Mouse (Mus musculus) forebrain, embryonic 12.5 days (tissue): Measurements from ENCODE around the gene Slc5a3. TPM values are rescaled to one million over a fixed set of nuclear protein-coding genes. Genes with fewer than 3 reads are reported as not detected.

ENCODE experiments used
- ATAC-seq: fragments of 200-750 bp; cut with Nextera tagmentation; 2 replicates; pipeline ENCODE4 v1.8.0; 2017; ENCODE audit warnings: moderate TSS enrichment; ENCODE audit not compliant: low FRiP score
- H3K27ac ChIP-seq: fragments of 300-500 bp; sonication (generic); 2 replicates; pipeline ENCODE4 v1.5.1; 2016; ENCODE audit warnings: mild to moderate bottlenecking
- H3K27me3 ChIP-seq: fragments of 300-500 bp; sonication (generic); 2 replicates; pipeline ENCODE4 v1.6.1; 2016; ENCODE audit warnings: mild to moderate bottlenecking
- H3K36me3 ChIP-seq: fragments of 300-500 bp; sonication (generic); replicated peaks from 2 replicates; pipeline ENCODE4 v1.6.1; 2016; ENCODE audit warnings: mild to moderate bottlenecking
- H3K4me1 ChIP-seq: fragments of 300-500 bp; sonication (generic); 2 replicates; pipeline ENCODE4 v1.6.1; 2016
- H3K4me2 ChIP-seq: fragments of 300-500 bp; sonication (generic); 2 replicates; pipeline ENCODE4 v1.6.1; 2016; ENCODE audit warnings: mild to moderate bottlenecking, moderate library complexity
- H3K4me3 ChIP-seq: fragments of 300-500 bp; sonication (generic); replicated peaks from 2 replicates; pipeline ENCODE4 v1.5.1; 2016; ENCODE audit warnings: mild to moderate bottlenecking
- H3K9ac ChIP-seq: fragments of 300-500 bp; sonication (generic); 2 replicates; pipeline ENCODE4 v1.6.1; 2016; ENCODE audit warnings: mild to moderate bottlenecking
- H3K9me3 ChIP-seq: fragments of 300-500 bp; sonication (generic); 2 replicates; pipeline ENCODE4 v1.6.1; 2016
- WGBS: fragments of 180-500 bp; shearing (Covaris S2); methylation state at CpG from one replicate; pipeline ENCODE4 v1.1.7; 2016; 5-methylcytosine and 5-hydroxymethylcytosine counted together
- polyA plus RNA-seq: library from polyadenylated mRNA; unstranded; fragments of >200 nt; fragmentation: Nextera tagmentation; extraction: Ambion mirVana; gene quantifications from 2 replicates; pipeline ENCODE4 v1.2.1, GENCODE M21; 2016

The Slc5a3 gene
- polyA plus RNA-seq, 1 experiment from 2014 or later: 14.0 TPM

- Histone ChIP-seq H3K36me3 (no peaks in the 10 kb centered on the region), H3K9ac (no peak overlapping the region), H3K27me3 (no peaks in the 10 kb centered on the region), H3K4me3 (no peak overlapping the region), H3K9me3 (no peaks in the 10 kb centered on the region), H3K27ac (no peak overlapping the region), H3K4me1 (no peaks in the 10 kb centered on the region), H3K4me2 (no peak overlapping the region)
- no peak for ATAC-seq
- WGBS: 96% methylated on average over 11 of the region's 11 CpGs
Measured at GRCm38 (mm10) chr16:92039966-92040365, 18.2 kb upstream of the Slc5a3 start.

GRCm38 (mm10) chr16:92051777-92052310, 6.3 kb upstream of the Slc5a3 start:
- H3K4me3 ChIP-seq: no peak overlapping the region
- H3K27me3 ChIP-seq: no peaks in the 10 kb centered on the region
- WGBS: 84% methylated on average over 7 of the region's 7 CpGs
- no peak overlapping the region for H3K4me2 ChIP-seq
- no peak for ATAC-seq
- H3K36me3 ChIP-seq: no peaks in the 10 kb centered on the region
- H3K9me3 ChIP-seq: peaks cover 11% of the 10 kb centered on the region
- H3K27ac ChIP-seq: no peak overlapping the region
- peaks cover 11% of the 10 kb centered on the region; the same call in 1 of the 2 replicates for H3K4me1 ChIP-seq
- H3K9ac ChIP-seq: no peak overlapping the region

GRCm38 (mm10) chr16:92052569-92052968, 5.6 kb upstream of the Slc5a3 start:
- no peak overlapping the region for H3K9ac ChIP-seq
- H3K9me3 ChIP-seq: peaks cover 11% of the 10 kb centered on the region
- WGBS: 79% methylated on average over 10 of the region's 10 CpGs
- no peak overlapping the region for H3K4me3 ChIP-seq
- H3K27ac ChIP-seq: no peak overlapping the region
- ATAC-seq: no peak
- no peaks in the 10 kb centered on the region for H3K36me3 ChIP-seq
- no peaks in the 10 kb centered on the region for H3K27me3 ChIP-seq
- H3K4me1 ChIP-seq: peaks cover 14% of the 10 kb centered on the region; the same call in 1 of the 2 replicates
- no peak overlapping the region for H3K4me2 ChIP-seq

GRCm38 (mm10) chr16:92056711-92057110, 1.4 kb upstream of the Slc5a3 start:
- Histone ChIP-seq H3K4me1 (peaks cover 26% of the 10 kb centered on the region), H3K27ac (no peak overlapping the region), H3K4me2 (no peak overlapping the region), H3K36me3 (peaks cover 13% of the 10 kb centered on the region), H3K4me3 (no peak overlapping the region), H3K9ac (no peak overlapping the region), H3K9me3 (peaks cover 11% of the 10 kb centered on the region), H3K27me3 (no peaks in the 10 kb centered on the region)
- no peak for ATAC-seq
- 79% methylated on average over 2 of the region's 2 CpGs for WGBS

- peak overlapping the region; percentile 64 for H3K4me3 ChIP-seq
- 7% methylated on average over 11 of the region's 11 CpGs for WGBS
- peak; percentile 67 for ATAC-seq
- H3K9me3 ChIP-seq: peaks cover 11% of the 10 kb centered on the region
- peak overlapping the region; percentile 86 for H3K27ac ChIP-seq
- H3K4me2 ChIP-seq: peak overlapping the region; percentile 84
- H3K4me1 ChIP-seq: peaks cover 26% of the 10 kb centered on the region
- H3K27me3 ChIP-seq: no peaks in the 10 kb centered on the region
- H3K36me3 ChIP-seq: peaks cover 21% of the 10 kb centered on the region
- peak overlapping the region; percentile 91 for H3K9ac ChIP-seq
Measured at GRCm38 (mm10) chr16:92057456-92057851, 668 bp upstream of the Slc5a3 start.

- WGBS: 2% methylated on average over 62 of the region's 63 CpGs
Measured at GRCm38 (mm10) chr16:92058644-92059620, 810 bp downstream of the Slc5a3 start.

GRCm38 (mm10) chr16:92060213-92060612, 2.1 kb downstream of the Slc5a3 start:
- Histone ChIP-seq H3K9ac (no peak overlapping the region), H3K27me3 (no peaks in the 10 kb centered on the region), H3K27ac (no peak overlapping the region), H3K9me3 (no peaks in the 10 kb centered on the region), H3K4me1 (peaks cover 26% of the 10 kb centered on the region), H3K4me2 (peak overlapping the region; percentile 84), H3K4me3 (no peak overlapping the region; the same call in 1 of the 2 replicates), H3K36me3 (peaks cover 38% of the 10 kb centered on the region)
- no peak for ATAC-seq
- 69% methylated on average over 3 of the region's 3 CpGs for WGBS

More at GRCm38 (mm10) chr16:92058644-92059620, 810 bp downstream of the Slc5a3 start:
- Histone ChIP-seq H3K27me3 (no peaks in the 10 kb centered on the region), H3K36me3 (peaks cover 33% of the 10 kb centered on the region), H3K4me1 (peaks cover 26% of the 10 kb centered on the region), H3K9ac (peak overlapping the region; percentile 91), H3K4me3 (peak overlapping the region; percentile 64), H3K9me3 (peaks cover 6% of the 10 kb centered on the region), H3K4me2 (peak overlapping the region; percentile 84), H3K27ac (peak overlapping the region; percentile 51; the same call in 1 of the 2 replicates)
- peak; percentile 27 for ATAC-seq

GRCm38 (mm10) chr16:92061586-92061985, 3.5 kb downstream of the Slc5a3 start:
- H3K9me3 ChIP-seq: no peaks in the 10 kb centered on the region
- H3K27me3 ChIP-seq: no peaks in the 10 kb centered on the region
- H3K4me1 ChIP-seq: peaks cover 26% of the 10 kb centered on the region
- no peak overlapping the region for H3K4me2 ChIP-seq
- no peak for ATAC-seq
- WGBS: 96% methylated on average over 7 of the region's 7 CpGs
- no peak overlapping the region for H3K4me3 ChIP-seq
- H3K9ac ChIP-seq: no peak overlapping the region
- H3K27ac ChIP-seq: no peak overlapping the region
- peaks cover 45% of the 10 kb centered on the region for H3K36me3 ChIP-seq

- Histone ChIP-seq H3K36me3 (peaks cover 55% of the 10 kb centered on the region), H3K4me2 (no peak overlapping the region), H3K27me3 (no peaks in the 10 kb centered on the region), H3K4me1 (peaks cover 22% of the 10 kb centered on the region), H3K9me3 (no peaks in the 10 kb centered on the region), H3K27ac (no peak overlapping the region), H3K4me3 (no peak overlapping the region), H3K9ac (no peak overlapping the region)
- WGBS: 97% methylated on average over 1 of the region's 1 CpGs
- no peak for ATAC-seq
Measured at GRCm38 (mm10) chr16:92062832-92063231, 4.7 kb downstream of the Slc5a3 start.

- no peak overlapping the region for H3K4me2 ChIP-seq
- 91% methylated on average over 2 of the region's 2 CpGs for WGBS
- no peak for ATAC-seq
Measured at GRCm38 (mm10) chr16:92064801-92065200, 6.7 kb downstream of the Slc5a3 start.

GRCm38 (mm10) chr16:92070338-92070737, 12.2 kb downstream of the Slc5a3 start:
- Histone ChIP-seq H3K9ac (no peak overlapping the region), H3K27me3 (no peaks in the 10 kb centered on the region), H3K4me2 (no peak overlapping the region), H3K4me3 (no peak overlapping the region), H3K9me3 (no peaks in the 10 kb centered on the region), H3K4me1 (no peaks in the 10 kb centered on the region), H3K27ac (no peak overlapping the region), H3K36me3 (peaks cover 55% of the 10 kb centered on the region)
- WGBS: 94% methylated on average over 8 of the region's 8 CpGs
- ATAC-seq: no peak

More at GRCm38 (mm10) chr16:92064801-92065200, 6.7 kb downstream of the Slc5a3 start:
- H3K4me3 ChIP-seq: no peak overlapping the region
- no peak overlapping the region for H3K9ac ChIP-seq
- H3K27ac ChIP-seq: no peak overlapping the region
- H3K36me3 ChIP-seq: peaks cover 73% of the 10 kb centered on the region
- H3K27me3 ChIP-seq: no peaks in the 10 kb centered on the region
- H3K4me1 ChIP-seq: peaks cover 14% of the 10 kb centered on the region
- H3K9me3 ChIP-seq: no peaks in the 10 kb centered on the region

GRCm38 (mm10) chr16:92076797-92077196, 18.7 kb downstream of the Slc5a3 start:
- Histone ChIP-seq H3K4me2 (no peak overlapping the region), H3K27ac (no peak overlapping the region), H3K36me3 (peaks cover 33% of the 10 kb centered on the region), H3K9ac (no peak overlapping the region), H3K9me3 (no peaks in the 10 kb centered on the region), H3K4me1 (no peaks in the 10 kb centered on the region), H3K4me3 (no peak overlapping the region), H3K27me3 (no peaks in the 10 kb centered on the region)
- ATAC-seq: no peak
- 96% methylated on average over 8 of the region's 8 CpGs for WGBS
